Mouse (Mus musculus): ENCODE measurements at regions not wholly inside any gene's neighbourhood (a gene's known extent, or its start where the extent isn't known, plus 50 kb on each side); places are given as distances from the start of the nearest gene placed in this dataset.

DNA sequence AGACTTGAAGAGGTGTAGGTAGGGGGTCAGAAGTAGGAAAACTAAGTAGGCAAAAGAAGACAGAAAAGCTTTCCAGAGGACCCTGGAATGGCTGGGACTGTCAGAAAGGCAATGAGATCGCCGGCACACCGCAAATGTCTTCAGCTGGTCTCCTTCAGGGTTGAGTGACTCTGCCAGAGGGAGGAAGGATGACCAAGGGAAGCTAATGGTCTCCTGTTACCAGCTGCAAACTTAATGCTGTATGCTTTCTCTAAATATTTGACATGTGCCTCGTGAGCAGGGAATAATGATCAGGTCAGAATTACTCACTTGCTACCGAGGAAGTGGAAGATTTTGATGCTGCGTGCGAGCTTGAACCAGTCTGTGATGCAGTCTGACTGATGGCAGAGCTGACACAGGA lies 125.2 kb upstream of the Syt6 start:
- WGBS: 70% methylated on average over 7 of the region's 7 CpGs
- H3K27ac ChIP-seq (ENCODE audit: low read length): no peak overlapping the region
- ATAC-seq (replicated peaks; ENCODE audit: extremely low read depth, insufficient read depth, low FRiP score): no peak
- no peak overlapping the region for H3K9ac ChIP-seq (ENCODE audit: low read length)
- H3K9me3 ChIP-seq (replicated peaks; ENCODE audit: control insufficient read depth, low read length): no peaks in the 10 kb centered on the region
- H3K4me3 ChIP-seq (ENCODE audit: low read length): no peak overlapping the region
- no peaks in the 10 kb centered on the region for H3K36me3 ChIP-seq (ENCODE audit: control insufficient read depth, insufficient read depth)
- H3K27me3 ChIP-seq (ENCODE audit: control insufficient read depth, insufficient read depth, low read length): no peaks in the 10 kb centered on the region
- H3K4me1 ChIP-seq (ENCODE audit: control insufficient read depth, insufficient read depth, low read length): no peaks in the 10 kb centered on the region
- H3K4me2 ChIP-seq (ENCODE audit: low read depth, low read length): no peak overlapping the region

DNA sequence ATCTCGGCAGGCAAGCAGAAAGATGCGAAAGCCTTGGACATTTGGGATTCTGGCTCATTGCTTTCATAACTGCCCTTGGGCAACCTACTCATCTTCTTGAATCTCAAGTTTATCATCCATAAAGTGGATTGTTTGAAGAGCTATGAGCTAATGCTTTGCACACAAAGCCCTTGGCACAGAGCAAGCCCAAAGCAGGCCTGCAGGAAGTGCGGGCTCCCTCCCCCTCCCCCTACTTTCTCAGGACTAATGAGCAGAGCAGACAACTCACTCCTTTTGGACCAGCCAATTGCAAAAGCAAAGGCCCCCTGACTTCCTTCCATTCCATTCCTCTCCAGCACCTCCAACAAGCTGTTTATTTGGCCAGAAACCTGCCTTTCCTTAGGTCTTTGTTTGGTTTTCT lies 123.1 kb upstream of the Syt6 start:
- Histone ChIP-seq H3K9ac (ENCODE audit: low read length) (no peak overlapping the region), H3K27me3 (ENCODE audit: control insufficient read depth, insufficient read depth, low read length) (no peaks in the 10 kb centered on the region), H3K36me3 (ENCODE audit: control insufficient read depth, insufficient read depth) (no peaks in the 10 kb centered on the region), H3K9me3 (replicated peaks; ENCODE audit: control insufficient read depth, low read length) (no peaks in the 10 kb centered on the region), H3K4me3 (ENCODE audit: low read length) (no peak overlapping the region), H3K27ac (ENCODE audit: low read length) (no peak overlapping the region), H3K4me2 (ENCODE audit: low read depth, low read length) (no peak overlapping the region), H3K4me1 (ENCODE audit: control insufficient read depth, insufficient read depth, low read length) (no peaks in the 10 kb centered on the region)
- ATAC-seq (replicated peaks; ENCODE audit: extremely low read depth, insufficient read depth, low FRiP score): no peak
- 65% methylated on average over 3 of the region's 3 CpGs for WGBS

DNA sequence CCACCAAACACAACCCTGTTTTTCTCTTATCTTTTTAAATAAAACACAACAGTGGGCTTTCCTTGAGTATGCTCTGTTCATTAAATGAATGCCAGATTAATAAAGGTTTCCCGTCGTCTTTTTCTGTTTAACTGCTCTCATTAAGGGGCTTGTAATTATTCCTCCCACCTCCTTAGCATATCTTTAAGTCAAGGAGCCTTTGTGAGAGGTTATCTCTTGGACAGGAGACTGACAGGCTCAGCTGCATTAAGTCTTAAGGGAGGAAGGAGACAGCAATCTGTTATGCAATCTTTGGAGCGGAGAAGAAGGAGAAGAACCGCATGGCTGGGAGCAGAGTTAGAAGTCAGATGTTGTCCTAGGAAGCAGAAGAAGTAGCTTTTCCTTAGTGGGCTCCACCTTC lies 111.3 kb upstream of the Syt6 start:
- Histone ChIP-seq H3K36me3 (ENCODE audit: control insufficient read depth, insufficient read depth) (no peaks in the 10 kb centered on the region), H3K27ac (ENCODE audit: low read length) (no peak overlapping the region), H3K9ac (ENCODE audit: low read length) (no peak overlapping the region), H3K9me3 (replicated peaks; ENCODE audit: control insufficient read depth, low read length) (no peaks in the 10 kb centered on the region), H3K4me1 (ENCODE audit: control insufficient read depth, insufficient read depth, low read length) (0 out of 2 replicates have a peak, but pooled peaks cover 3% of the 10 kb centered on the region), H3K4me2 (ENCODE audit: low read depth, low read length) (no peak overlapping the region), H3K4me3 (ENCODE audit: low read length) (no peak overlapping the region), H3K27me3 (ENCODE audit: control insufficient read depth, insufficient read depth, low read length) (no peaks in the 10 kb centered on the region)
- WGBS: 53% methylated on average over 4 of the region's 4 CpGs
- no peak for ATAC-seq (replicated peaks; ENCODE audit: extremely low read depth, insufficient read depth, low FRiP score)

DNA sequence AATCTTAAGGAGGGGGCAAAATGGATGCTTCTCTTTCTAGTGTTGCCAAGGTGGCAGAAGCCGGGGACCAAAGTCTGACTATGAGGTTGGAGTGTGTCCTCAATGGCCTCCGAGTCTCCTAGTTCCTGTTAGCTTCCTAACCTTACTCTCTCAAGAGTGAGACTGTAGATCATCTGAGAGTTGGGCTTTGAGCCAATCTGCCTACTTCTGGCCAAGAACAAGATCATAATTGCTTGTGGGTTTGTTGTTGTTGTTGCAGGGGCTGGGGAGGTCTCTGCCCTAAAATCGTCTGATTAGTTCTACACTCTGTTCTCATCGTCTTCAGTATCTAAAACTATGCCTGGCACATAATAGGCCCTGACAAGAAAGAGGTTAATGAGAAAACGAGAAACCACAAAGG lies 110.8 kb upstream of the Syt6 start:
- Histone ChIP-seq H3K36me3 (ENCODE audit: control insufficient read depth, insufficient read depth) (no peaks in the 10 kb centered on the region), H3K9me3 (replicated peaks; ENCODE audit: control insufficient read depth, low read length) (no peaks in the 10 kb centered on the region), H3K27ac (ENCODE audit: low read length) (no peak overlapping the region), H3K27me3 (ENCODE audit: control insufficient read depth, insufficient read depth, low read length) (no peaks in the 10 kb centered on the region), H3K9ac (ENCODE audit: low read length) (no peak overlapping the region), H3K4me2 (ENCODE audit: low read depth, low read length) (no peak overlapping the region), H3K4me3 (ENCODE audit: low read length) (no peak overlapping the region), H3K4me1 (ENCODE audit: control insufficient read depth, insufficient read depth, low read length) (0 out of 2 replicates have a peak, but pooled peaks cover 3% of the 10 kb centered on the region)
- 56% methylated on average over 5 of the region's 5 CpGs for WGBS
- no peak for ATAC-seq (replicated peaks; ENCODE audit: extremely low read depth, insufficient read depth, low FRiP score)

DNA sequence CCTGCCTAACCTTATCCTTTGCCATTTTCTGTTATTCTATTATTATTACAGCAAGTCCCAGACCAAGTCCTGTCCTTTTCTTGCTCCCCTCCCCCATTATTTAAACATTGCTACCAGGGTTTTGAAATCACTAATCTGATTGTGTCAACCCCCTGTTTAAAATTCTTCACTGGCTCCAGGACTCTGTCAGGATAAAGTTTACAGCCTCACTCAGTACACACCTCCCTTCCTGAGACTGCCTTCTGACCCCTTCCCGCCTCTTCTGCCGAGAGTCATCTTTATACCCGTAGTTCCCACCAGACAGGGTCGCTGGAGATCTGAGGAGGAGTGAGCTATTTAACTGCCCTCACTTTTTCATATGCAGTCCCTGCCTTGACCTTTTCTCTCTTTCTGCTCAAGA lies 110.3 kb upstream of the Syt6 start:
- Histone ChIP-seq H3K4me2 (ENCODE audit: low read depth, low read length) (no peak overlapping the region), H3K4me3 (ENCODE audit: low read length) (no peak overlapping the region), H3K4me1 (ENCODE audit: control insufficient read depth, insufficient read depth, low read length) (0 out of 2 replicates have a peak, but pooled peaks cover 3% of the 10 kb centered on the region), H3K27ac (ENCODE audit: low read length) (no peak overlapping the region), H3K36me3 (ENCODE audit: control insufficient read depth, insufficient read depth) (no peaks in the 10 kb centered on the region), H3K9me3 (replicated peaks; ENCODE audit: control insufficient read depth, low read length) (no peaks in the 10 kb centered on the region), H3K27me3 (ENCODE audit: control insufficient read depth, insufficient read depth, low read length) (no peaks in the 10 kb centered on the region), H3K9ac (ENCODE audit: low read length) (no peak overlapping the region)
- ATAC-seq (replicated peaks; ENCODE audit: extremely low read depth, insufficient read depth, low FRiP score): no peak
- WGBS: 38% methylated on average over 4 of the region's 4 CpGs

DNA sequence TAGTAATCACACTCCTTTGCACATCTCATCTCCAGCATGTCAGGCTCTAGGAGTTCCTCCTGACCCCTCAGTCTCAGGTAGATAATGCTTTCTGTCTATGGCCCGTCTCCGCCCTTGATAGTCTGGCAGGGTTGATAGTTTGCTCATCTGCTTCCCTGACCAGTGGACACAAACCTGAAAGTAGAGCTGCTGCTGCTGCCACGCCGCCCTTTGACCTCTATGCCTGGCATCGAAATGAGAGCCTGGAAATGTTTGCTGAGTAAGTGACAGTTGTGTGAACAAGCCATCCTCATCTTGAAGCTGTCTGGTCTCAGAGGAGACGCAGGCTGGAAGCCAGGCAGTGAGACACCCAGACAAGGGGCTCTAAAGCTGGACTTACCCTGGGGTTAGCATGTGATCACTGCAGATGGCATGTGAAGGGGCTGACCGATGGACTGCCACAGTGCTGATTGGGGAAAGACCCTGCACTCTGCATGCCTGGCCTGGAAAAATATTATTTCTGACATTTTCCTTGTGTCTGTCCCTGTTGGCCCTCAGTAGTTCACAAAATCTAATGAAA lies 109.8 kb upstream of the Syt6 start:
- Histone ChIP-seq H3K4me1 (ENCODE audit: control insufficient read depth, insufficient read depth, low read length) (0 out of 2 replicates have a peak, but pooled peaks cover 3% of the 10 kb centered on the region), H3K4me3 (ENCODE audit: low read length) (no peak overlapping the region), H3K36me3 (ENCODE audit: control insufficient read depth, insufficient read depth) (no peaks in the 10 kb centered on the region), H3K27ac (ENCODE audit: low read length) (no peak overlapping the region), H3K9ac (ENCODE audit: low read length) (no peak overlapping the region), H3K9me3 (replicated peaks; ENCODE audit: control insufficient read depth, low read length) (no peaks in the 10 kb centered on the region), H3K27me3 (ENCODE audit: control insufficient read depth, insufficient read depth, low read length) (no peaks in the 10 kb centered on the region), H3K4me2 (ENCODE audit: low read depth, low read length) (no peak overlapping the region)
- WGBS: 70% methylated on average over 7 of the region's 7 CpGs
- ATAC-seq (replicated peaks; ENCODE audit: extremely low read depth, insufficient read depth, low FRiP score): no peak

DNA sequence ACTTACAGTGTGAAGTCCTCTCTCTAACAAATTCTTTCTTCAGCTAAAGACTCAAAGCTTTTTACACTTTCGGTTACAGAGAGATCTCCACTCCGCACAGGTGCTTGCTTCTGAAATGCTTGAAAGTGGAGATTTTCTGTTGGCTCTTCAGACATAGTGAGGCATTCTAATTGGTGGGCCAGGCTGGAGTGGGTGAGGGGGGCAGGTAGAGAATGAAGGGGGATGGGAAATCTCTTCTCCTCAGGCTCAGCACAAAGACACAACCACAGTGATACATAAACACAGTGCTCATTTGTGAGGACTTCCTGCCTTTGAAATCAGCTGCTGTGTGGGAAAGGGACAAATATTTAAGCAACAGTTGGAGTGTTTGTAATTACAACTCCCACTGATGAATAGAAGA lies 109.1 kb upstream of the Syt6 start:
- H3K27ac ChIP-seq (ENCODE audit: low read length): no peak overlapping the region
- 0 out of 2 replicates have a peak, but pooled peaks cover 3% of the 10 kb centered on the region for H3K4me1 ChIP-seq (ENCODE audit: control insufficient read depth, insufficient read depth, low read length)
- H3K36me3 ChIP-seq (ENCODE audit: control insufficient read depth, insufficient read depth): no peaks in the 10 kb centered on the region
- H3K4me2 ChIP-seq (ENCODE audit: low read depth, low read length): no peak overlapping the region
- 67% methylated on average over 2 of the region's 2 CpGs for WGBS
- ATAC-seq (replicated peaks; ENCODE audit: extremely low read depth, insufficient read depth, low FRiP score): no peak
- H3K9me3 ChIP-seq (replicated peaks; ENCODE audit: control insufficient read depth, low read length): no peaks in the 10 kb centered on the region
- no peak overlapping the region for H3K4me3 ChIP-seq (ENCODE audit: low read length)
- H3K27me3 ChIP-seq (ENCODE audit: control insufficient read depth, insufficient read depth, low read length): no peaks in the 10 kb centered on the region
- no peak overlapping the region for H3K9ac ChIP-seq (ENCODE audit: low read length)

DNA sequence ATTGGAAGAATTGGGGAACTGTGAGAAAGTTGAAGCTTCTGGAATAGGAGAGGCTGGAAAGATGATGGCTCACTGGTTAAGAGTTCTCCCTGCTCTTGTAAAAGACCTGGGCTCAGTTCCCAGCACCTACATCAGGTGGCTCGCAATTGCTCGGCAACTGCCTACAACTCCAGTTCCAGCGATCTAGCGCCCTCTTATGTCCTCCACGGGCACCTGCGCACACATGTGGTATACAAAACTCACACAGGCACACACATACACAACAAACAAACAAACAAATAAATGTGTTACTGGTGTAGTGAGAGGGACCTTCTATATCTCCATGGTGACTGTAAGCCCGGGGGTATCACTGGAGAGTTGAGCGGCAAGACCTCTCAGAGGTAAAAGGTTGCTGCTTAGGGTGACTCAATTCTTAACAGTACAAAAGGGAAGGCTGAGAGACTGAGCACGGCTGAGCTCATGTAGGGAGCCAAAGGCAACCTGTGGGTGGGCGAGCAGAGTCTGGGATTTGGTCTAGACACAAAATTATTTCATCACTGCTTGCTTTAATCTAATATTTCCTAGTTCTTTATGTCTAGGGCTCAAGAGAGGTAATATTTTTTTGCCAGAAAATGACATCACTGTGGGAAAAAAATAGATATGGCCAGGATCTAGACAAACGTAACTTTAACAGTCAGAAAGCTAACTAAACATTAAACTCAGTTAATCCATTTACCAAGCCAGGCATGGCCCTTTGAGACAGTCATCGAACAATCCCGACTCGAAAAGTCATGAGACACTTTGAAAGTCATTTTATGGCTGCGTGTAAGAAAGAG lies 104.2 kb upstream of the Syt6 start:
- Histone ChIP-seq H3K9me3 (replicated peaks; ENCODE audit: control insufficient read depth, low read length) (no peaks in the 10 kb centered on the region), H3K4me1 (ENCODE audit: control insufficient read depth, insufficient read depth, low read length) (no peaks in the 10 kb centered on the region), H3K4me3 (ENCODE audit: low read length) (no peak overlapping the region), H3K27ac (ENCODE audit: low read length) (no peak overlapping the region), H3K36me3 (ENCODE audit: control insufficient read depth, insufficient read depth) (no peaks in the 10 kb centered on the region), H3K27me3 (ENCODE audit: control insufficient read depth, insufficient read depth, low read length) (no peaks in the 10 kb centered on the region), H3K4me2 (ENCODE audit: low read depth, low read length) (no peak overlapping the region), H3K9ac (ENCODE audit: low read length) (no peak overlapping the region)
- ATAC-seq (replicated peaks; ENCODE audit: extremely low read depth, insufficient read depth, low FRiP score): no peak
- WGBS: 85% methylated on average over 15 of the region's 15 CpGs

DNA sequence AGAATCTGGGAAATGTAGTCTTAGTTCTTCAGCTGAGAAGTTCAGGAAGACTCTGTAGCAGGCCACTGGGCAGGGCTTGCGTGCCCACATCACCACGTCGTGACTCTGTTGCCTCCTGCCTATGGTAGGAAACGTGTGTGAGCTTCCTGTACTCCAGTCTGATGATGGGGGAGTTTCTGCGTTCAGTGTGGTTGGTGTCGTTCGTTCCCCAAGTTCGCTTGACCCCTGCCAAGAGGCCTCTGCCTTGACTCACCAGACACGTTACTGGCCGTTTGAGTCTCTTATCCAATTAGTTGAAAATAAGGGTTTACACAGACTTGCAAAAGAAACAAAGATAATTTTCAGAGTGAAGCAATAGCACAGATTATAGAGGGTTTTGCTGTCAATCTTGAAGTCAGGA lies 102.4 kb upstream of the Syt6 start:
- Histone ChIP-seq H3K27me3 (ENCODE audit: control insufficient read depth, insufficient read depth, low read length) (no peaks in the 10 kb centered on the region), H3K27ac (ENCODE audit: low read length) (no peak overlapping the region), H3K36me3 (ENCODE audit: control insufficient read depth, insufficient read depth) (no peaks in the 10 kb centered on the region), H3K4me2 (ENCODE audit: low read depth, low read length) (no peak overlapping the region), H3K4me1 (ENCODE audit: control insufficient read depth, insufficient read depth, low read length) (no peaks in the 10 kb centered on the region), H3K4me3 (ENCODE audit: low read length) (no peak overlapping the region), H3K9ac (ENCODE audit: low read length) (no peak overlapping the region), H3K9me3 (replicated peaks; ENCODE audit: control insufficient read depth, low read length) (no peaks in the 10 kb centered on the region)
- WGBS: 56% methylated on average over 10 of the region's 10 CpGs
- no peak for ATAC-seq (replicated peaks; ENCODE audit: extremely low read depth, insufficient read depth, low FRiP score)

All from heart, embryonic 16.5 days (tissue).